Mouse (Mus musculus) ES-Bruce4 (cell line): Measurements from ENCODE around the gene Dscaml1.

Experiments
- CTCF ChIP-seq: IDR thresholded peaks from one replicate; pipeline ENCODE4 v1.8.1; 2011; ENCODE audit warnings: low read depth, low read length
- POLR2A ChIP-seq: IDR thresholded peaks from one replicate; pipeline ENCODE4 v1.8.1; 2011; ENCODE audit warnings: low read length; ENCODE audit not compliant: insufficient read depth

DNA sequence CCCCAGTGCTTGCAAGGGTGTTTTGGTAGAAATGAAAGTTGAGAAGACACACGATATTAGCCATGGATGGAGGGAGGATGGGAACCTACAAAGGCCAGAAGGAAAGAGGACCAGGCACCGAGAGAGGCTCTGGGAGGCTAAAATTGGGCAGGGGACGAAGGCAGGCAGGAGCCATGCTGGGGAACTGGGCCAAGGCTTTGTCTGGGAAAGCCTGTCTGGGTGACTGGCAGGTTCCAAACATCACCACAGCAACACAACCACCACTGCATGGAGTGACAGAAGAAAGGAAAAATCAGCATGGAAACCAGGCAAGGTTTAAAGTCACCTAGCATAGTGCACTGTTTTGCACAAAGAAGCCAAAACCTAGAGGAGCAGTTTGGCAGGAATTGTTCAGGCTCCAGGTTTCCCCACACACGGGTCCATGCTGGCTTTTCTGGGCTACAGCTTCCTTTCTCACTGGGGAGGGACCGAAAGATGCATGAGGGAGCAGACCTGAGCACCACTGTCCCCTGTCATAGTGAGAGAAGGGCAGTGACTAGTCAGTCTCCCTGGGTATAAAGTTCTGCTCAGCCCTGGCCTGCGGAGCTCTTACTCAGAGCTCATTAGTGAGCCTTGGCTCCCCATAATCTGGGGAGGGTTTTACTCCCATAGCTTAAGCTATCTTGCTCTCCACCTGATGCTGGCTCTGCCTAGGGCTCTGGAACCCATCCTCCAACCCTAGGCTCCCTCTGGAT is 211.9 kb downstream of the Dscaml1 start:
- TF ChIP-seq CTCF (no peak), POLR2A (no peak)
